Mouse (Mus musculus) forebrain, embryonic 14.5 days (tissue): ENCODE measurements around the gene Alox15. TPM values are rescaled to one million over a fixed set of nuclear protein-coding genes. Genes with fewer than 3 reads are reported as not detected.

Experiments
- ATAC-seq: fragments of 200-750 bp; cut with Nextera tagmentation; 2 replicates; pipeline ENCODE4 v1.8.0; 2017; ENCODE audit warnings: mild to moderate bottlenecking, moderate library complexity
- DNase-seq: peaks from one replicate; pipeline ENCODE4 v3.0.0-alpha.2; 2015; ENCODE audit warnings: low spot score
- H3K27ac ChIP-seq: fragments of 300-500 bp; sonication (generic); 2 replicates; pipeline ENCODE4 v1.5.1; 2014; ENCODE audit warnings: low read depth, mild to moderate bottlenecking, control low read depth, low read length, moderate library complexity
- H3K27me3 ChIP-seq: fragments of 300-500 bp; sonication (generic); replicated peaks from 2 replicates; pipeline ENCODE4 v1.6.1; 2014; ENCODE audit warnings: low read length, control low read depth, mixed read lengths; ENCODE audit not compliant: control insufficient read depth, insufficient read depth
- H3K36me3 ChIP-seq: fragments of 300-500 bp; sonication (generic); 2 replicates; pipeline ENCODE4 v1.6.1; 2014; ENCODE audit warnings: low read length, control low read depth; ENCODE audit not compliant: control insufficient read depth, insufficient read depth
- H3K4me1 ChIP-seq: fragments of 300-500 bp; sonication (generic); 2 replicates; pipeline ENCODE4 v1.6.1; 2014; ENCODE audit warnings: antibody characterized with exemption, low read length, control low read depth; ENCODE audit not compliant: control insufficient read depth, insufficient read depth
- H3K4me2 ChIP-seq: fragments of 300-500 bp; sonication (generic); 2 replicates; pipeline ENCODE4 v1.6.1; 2014; ENCODE audit warnings: mild to moderate bottlenecking, control low read depth, low read length
- H3K4me3 ChIP-seq: fragments of 300-500 bp; sonication (generic); 2 replicates; pipeline ENCODE4 v1.5.1; 2014; ENCODE audit warnings: low read depth, low read length, control low read depth
- H3K9ac ChIP-seq: fragments of 300-500 bp; sonication (generic); 2 replicates; pipeline ENCODE4 v1.6.1; 2014; ENCODE audit warnings: mild to moderate bottlenecking, low read length, control low read depth, moderate library complexity
- H3K9me3 ChIP-seq: fragments of 300-500 bp; sonication (generic); replicated peaks from 2 replicates; pipeline ENCODE4 v1.6.1; 2016; ENCODE audit warnings: low read length, control low read depth, mixed read lengths; ENCODE audit not compliant: control insufficient read depth
- WGBS: fragments of 180-500 bp; shearing (Covaris S2); extraction: QIAGEN DNeasy Blood & Tissue Kit; methylation state at CpG from one replicate; pipeline ENCODE4 v1.1.7; 2014; 5-methylcytosine and 5-hydroxymethylcytosine counted together
- polyA plus RNA-seq: library from polyadenylated mRNA; unstranded; fragments of >200 nt; fragmentation: Nextera tagmentation; extraction: Ambion mirVana; gene quantifications from 2 replicates; pipeline ENCODE4 v1.2.1, GENCODE M21; 2014

Gene Alox15
- polyA plus RNA-seq: not detected in 2 replicates

DNA sequence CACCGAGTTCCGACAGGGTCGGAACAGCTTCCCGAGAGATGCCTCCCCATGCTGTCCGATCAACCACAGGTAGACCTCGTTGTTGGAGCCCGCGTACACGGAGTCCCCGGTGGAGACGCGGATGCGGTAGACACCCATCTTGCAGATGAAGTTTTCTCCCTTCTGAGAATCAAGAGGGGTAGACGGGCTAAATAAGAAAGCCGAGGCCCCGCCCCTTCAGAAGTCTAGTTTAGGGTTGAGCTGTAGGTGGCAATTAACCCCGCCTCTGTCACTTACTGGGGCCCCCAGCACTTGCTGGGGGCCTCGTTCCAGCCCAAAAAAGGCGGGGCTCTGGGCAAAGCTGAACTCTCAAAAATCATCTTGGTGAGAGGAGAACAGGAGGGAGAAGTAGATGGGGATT lies at the start of gene Alox15:
Gene Alox15 (minus strand): TSS at position 164 of the 400 bp plus-strand sequence.
- no peak for ATAC-seq
- H3K27ac ChIP-seq: no peak within 1 kb of the TSS
- no peaks in the 10 kb centered on the region for H3K4me1 ChIP-seq
- DNase-seq: peak; percentile 20
- no peak within 1 kb of the TSS for H3K9ac ChIP-seq
- H3K9me3 ChIP-seq: no peaks in the 10 kb centered on the region
- H3K27me3 ChIP-seq: peaks cover 23% of the 10 kb centered on the region
- no peaks in the 10 kb centered on the region for H3K36me3 ChIP-seq
- H3K4me2 ChIP-seq: peak within 1 kb of the TSS; percentile 48
- H3K4me3 ChIP-seq: peak within 1 kb of the TSS; percentile 16
- 2% methylated on average over 19 of the region's 19 CpGs for WGBS

DNA sequence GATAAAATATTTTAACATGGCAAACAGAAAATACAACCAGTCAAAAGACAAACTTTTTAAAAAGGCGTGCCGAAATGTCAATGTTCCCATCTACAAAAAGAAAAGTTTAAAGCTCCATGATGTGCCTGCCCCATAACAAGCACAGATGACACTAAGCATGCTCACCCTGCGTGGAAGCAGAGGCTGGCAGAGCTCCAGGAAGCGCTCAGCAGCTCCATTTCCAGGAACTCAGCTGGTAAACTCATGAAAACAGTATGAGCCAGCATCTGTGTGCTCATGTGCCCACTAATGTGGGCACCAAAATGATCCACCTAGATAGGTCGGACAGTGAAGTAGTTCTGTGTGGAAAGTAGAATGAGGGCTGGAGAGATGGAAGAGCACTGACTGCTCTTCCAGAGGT lies 37.6 kb upstream of the Alox15 start:
- Histone ChIP-seq H3K9me3 (no peaks in the 10 kb centered on the region), H3K27me3 (no peaks in the 10 kb centered on the region), H3K36me3 (peaks cover 31% of the 10 kb centered on the region), H3K4me2 (no peak overlapping the region), H3K4me1 (no peaks in the 10 kb centered on the region), H3K27ac (no peak overlapping the region), H3K9ac (no peak overlapping the region), H3K4me3 (no peak overlapping the region)
- DNase-seq (no peak), ATAC-seq (no peak)
- 86% methylated on average over 5 of the region's 5 CpGs for WGBS

DNA sequence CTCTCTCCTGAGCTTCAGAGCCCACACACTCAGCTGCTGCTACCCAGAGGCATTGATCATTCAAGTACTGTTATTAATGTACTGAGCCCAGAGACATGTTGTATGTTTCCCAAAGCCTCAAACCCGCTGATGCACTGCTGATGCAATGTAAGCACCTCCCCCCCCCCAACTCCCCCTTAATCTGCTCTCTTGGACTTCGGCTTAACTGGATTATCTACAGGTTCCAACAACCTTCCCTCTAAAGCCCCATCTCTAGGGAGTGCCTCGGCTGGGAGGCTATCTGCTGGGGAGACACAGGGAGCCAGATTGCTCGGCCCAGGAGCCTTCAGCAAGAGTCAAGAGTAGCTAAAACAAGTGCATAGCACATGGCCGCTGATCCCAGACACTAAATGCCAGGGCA lies 35.6 kb upstream of the Alox15 start:
- DNase-seq (no peak), ATAC-seq (no peak)
- Histone ChIP-seq H3K27me3 (no peaks in the 10 kb centered on the region), H3K9me3 (no peaks in the 10 kb centered on the region), H3K9ac (no peak overlapping the region), H3K36me3 (peaks cover 14% of the 10 kb centered on the region), H3K4me2 (no peak overlapping the region), H3K27ac (no peak overlapping the region), H3K4me1 (no peaks in the 10 kb centered on the region), H3K4me3 (no peak overlapping the region)
- 74% methylated on average over 5 of the region's 5 CpGs for WGBS

DNA sequence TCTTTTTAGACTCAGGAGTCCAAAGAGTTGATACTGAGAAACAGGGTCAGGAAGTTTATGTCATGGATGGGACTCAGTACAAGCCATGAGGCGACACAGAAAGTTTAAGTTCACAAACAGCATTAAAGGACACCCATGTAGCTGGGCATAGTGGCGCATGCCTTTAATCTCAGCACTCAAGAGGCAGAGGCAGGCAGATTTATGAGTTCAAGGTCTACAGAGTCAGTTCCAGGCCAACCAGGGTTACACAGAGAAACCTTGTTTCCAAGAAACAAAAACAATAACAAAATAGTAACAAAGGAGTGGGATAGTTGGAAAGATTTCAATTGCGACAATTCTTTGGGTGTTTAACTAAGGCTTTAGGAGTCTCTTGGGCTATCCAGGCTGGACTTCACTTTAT lies 32.3 kb upstream of the Alox15 start:
- no peak for DNase-seq
- WGBS: 92% methylated on average over 3 of the region's 3 CpGs
- H3K4me2 ChIP-seq: no peak overlapping the region
- H3K4me1 ChIP-seq: no peaks in the 10 kb centered on the region
- no peaks in the 10 kb centered on the region for H3K9me3 ChIP-seq
- H3K27me3 ChIP-seq: no peaks in the 10 kb centered on the region
- H3K36me3 ChIP-seq: no peaks in the 10 kb centered on the region
- H3K4me3 ChIP-seq: no peak overlapping the region
- H3K27ac ChIP-seq: no peak overlapping the region
- no peak for ATAC-seq
- no peak overlapping the region for H3K9ac ChIP-seq

DNA sequence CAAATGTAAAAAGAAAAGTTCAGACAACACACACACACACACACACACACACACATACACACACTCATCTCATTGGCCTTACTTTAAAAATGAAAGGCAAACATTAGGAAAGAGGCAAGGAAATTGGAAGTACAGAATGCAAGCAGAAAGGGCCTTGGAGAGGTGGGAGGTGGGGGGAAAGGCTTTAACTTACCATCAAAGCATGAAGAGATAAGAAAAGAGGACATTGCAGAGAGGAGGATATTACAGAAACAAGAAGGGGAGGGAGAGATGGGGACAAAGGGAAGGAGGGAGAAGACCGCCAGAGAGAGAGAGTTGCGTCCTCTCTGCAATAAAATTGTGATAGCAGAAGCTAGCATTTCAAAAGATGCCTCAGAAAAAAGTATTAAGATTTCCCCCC lies 29.5 kb upstream of the Alox15 start:
- ATAC-seq: no peak
- WGBS: 84% methylated on average over 2 of the region's 2 CpGs
- H3K4me3 ChIP-seq: no peak overlapping the region

DNA sequence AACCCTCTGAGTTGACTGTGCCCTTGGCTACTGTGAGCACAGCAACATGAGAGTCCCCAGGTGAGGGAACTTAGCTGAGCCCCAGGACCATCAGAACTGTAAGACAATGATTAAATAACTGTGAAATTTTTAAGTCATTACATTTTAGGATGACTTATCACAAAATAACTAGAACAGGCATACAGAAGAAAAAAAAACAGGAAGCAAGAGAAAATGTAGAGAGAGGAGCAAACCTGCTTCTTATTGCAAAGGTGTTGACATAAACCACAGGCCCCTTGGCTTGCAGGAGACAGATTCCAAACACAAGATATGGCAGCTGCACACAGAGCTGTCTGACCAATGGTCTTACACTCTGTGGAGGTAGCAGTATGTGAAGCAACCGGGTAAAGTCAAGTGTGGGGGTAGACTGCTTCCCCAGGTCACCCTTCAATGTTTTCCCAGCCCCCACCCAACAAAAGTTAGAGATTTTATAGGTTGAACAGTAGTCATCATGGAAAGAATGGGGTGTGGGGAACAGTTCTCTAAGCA lies 28.7 kb upstream of the Alox15 start:
- Histone ChIP-seq H3K27me3 (no peaks in the 10 kb centered on the region), H3K9ac (no peak overlapping the region), H3K36me3 (no peaks in the 10 kb centered on the region), H3K4me2 (no peak overlapping the region), H3K4me3 (no peak overlapping the region), H3K9me3 (no peaks in the 10 kb centered on the region), H3K4me1 (no peaks in the 10 kb centered on the region), H3K27ac (no peak overlapping the region)
- DNase-seq: no peak
- ATAC-seq: no peak
- 83% methylated on average over 1 of the region's 1 CpGs for WGBS

More for the DNA sequence above, 29.5 kb upstream of the Alox15 start:
- Histone ChIP-seq H3K27me3 (no peaks in the 10 kb centered on the region), H3K27ac (no peak overlapping the region), H3K36me3 (no peaks in the 10 kb centered on the region), H3K4me2 (no peak overlapping the region), H3K4me1 (no peaks in the 10 kb centered on the region), H3K9me3 (no peaks in the 10 kb centered on the region), H3K9ac (no peak overlapping the region; the same call in 1 of the 2 replicates)
- no peak for DNase-seq

DNA sequence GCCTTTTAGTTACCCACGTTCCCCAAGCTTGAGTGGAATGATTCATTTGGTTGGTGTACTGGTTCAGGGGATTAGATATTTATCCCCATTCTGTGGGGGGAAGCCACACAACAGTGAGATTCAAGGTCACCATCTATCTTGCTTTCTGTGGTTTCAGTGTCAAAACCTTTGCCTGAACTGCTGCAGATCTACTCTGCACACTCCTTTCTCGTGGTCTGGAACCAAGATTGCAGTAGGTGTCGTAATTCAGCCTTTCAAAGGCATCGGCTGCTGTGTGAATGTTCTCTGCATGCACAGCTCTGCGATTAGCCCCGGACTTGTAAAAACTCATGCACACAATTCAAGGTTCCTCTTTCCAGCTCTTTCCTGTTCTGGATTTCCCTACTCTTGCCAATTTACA lies 24.2 kb upstream of the Alox15 start:
- no peaks in the 10 kb centered on the region for H3K4me1 ChIP-seq
- no peak overlapping the region for H3K4me3 ChIP-seq
- no peak for ATAC-seq
- H3K9me3 ChIP-seq: no peaks in the 10 kb centered on the region
- H3K27me3 ChIP-seq: no peaks in the 10 kb centered on the region
- DNase-seq: no peak
- no peak overlapping the region for H3K9ac ChIP-seq
- no peaks in the 10 kb centered on the region for H3K36me3 ChIP-seq
- H3K4me2 ChIP-seq: no peak overlapping the region
- H3K27ac ChIP-seq: no peak overlapping the region
- WGBS: 80% methylated on average over 6 of the region's 6 CpGs

DNA sequence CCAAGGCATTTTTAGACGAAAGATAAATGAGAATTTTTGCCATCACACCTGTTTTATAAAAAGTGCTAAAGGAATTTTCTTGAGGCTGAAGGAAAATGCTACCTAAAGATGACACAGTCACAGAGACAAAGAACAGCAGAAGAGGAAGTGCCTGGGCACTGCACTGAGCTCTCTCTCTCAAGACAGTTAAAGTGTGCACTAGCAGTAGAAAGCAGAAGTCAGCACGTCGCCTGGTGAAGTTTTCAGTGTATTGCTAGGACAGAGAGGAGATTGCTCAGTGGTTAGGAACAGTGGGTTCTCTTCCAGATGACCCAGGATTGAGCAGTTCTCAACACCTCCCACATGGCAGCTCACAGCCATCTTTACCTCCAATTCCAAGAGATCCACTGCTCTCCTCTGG lies 22.5 kb upstream of the Alox15 start:
- H3K9me3 ChIP-seq: no peaks in the 10 kb centered on the region
- WGBS: 79% methylated on average over 3 of the region's 3 CpGs
- H3K4me1 ChIP-seq: no peaks in the 10 kb centered on the region
- no peaks in the 10 kb centered on the region for H3K27me3 ChIP-seq
- ATAC-seq: no peak
- H3K4me3 ChIP-seq: no peak overlapping the region
- H3K9ac ChIP-seq: no peak overlapping the region
- H3K27ac ChIP-seq: no peak overlapping the region
- no peak for DNase-seq
- no peaks in the 10 kb centered on the region for H3K36me3 ChIP-seq
- no peak overlapping the region for H3K4me2 ChIP-seq

DNA sequence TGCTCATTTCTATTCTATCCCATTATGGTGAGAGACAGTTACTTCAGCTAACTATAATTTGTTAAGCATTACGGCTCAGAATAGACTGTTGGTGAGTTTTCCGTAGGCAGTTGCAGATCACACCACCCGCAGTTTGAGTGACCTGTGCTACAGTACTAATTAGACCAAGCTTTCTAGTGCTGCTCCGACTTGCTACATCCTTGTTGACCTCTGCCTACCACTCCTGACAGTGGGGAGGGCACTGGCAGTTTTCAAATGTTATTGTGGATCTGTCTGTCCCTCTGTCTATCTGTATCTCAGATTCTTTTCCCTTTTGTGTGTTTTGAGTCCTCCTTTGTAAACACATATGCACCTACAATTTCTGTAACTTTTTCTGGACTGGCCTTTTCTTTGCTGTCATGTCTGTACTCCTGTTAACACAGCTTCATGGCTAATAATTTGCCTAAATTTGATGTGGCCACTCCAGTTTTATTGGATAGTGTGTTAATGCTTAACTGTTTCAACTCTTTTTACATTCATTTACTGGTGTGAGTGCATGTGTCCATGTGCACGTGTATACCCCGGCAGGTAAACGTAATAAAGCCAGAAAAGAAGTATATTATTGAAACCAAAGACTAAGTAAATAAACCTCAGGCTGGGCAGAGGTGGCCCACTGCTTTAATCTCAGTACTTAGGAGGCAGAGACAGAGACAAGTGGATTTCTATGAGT lies 21.2 kb upstream of the Alox15 start:
- Histone ChIP-seq H3K36me3 (no peaks in the 10 kb centered on the region), H3K9me3 (no peaks in the 10 kb centered on the region), H3K27ac (no peak overlapping the region), H3K27me3 (no peaks in the 10 kb centered on the region), H3K4me1 (no peaks in the 10 kb centered on the region), H3K9ac (no peak overlapping the region), H3K4me2 (no peak overlapping the region), H3K4me3 (no peak overlapping the region)
- ATAC-seq: no peak
- WGBS: 80% methylated on average over 7 of the region's 7 CpGs
- DNase-seq: no peak
